Mouse (Mus musculus) gastrocnemius, postnatal 36 days (tissue): ENCODE data around the gene Yars2. TPM values are rescaled to one million over a fixed set of nuclear protein-coding genes. Genes with fewer than 3 reads are reported as not detected.

Experiments
- total RNA-seq, 2 experiments: library from RNA; stranded (reverse); gene quantifications; 2 replicates each; pipeline ENCODE4 v1.2.3; 2021

Yars2 gene
- total RNA-seq, 2 experiments from 2014 or later, result 18.9 to 19.3 TPM

Other genes with a start within 250 kb of the Yars2 start
- gene Pkp2, start 89.6 kb upstream of the Yars2 start, total RNA-seq, result 1 to 10 TPM; 2.1 to 2.4 TPM
- gene Dnm1l, start 56.0 kb downstream of the Yars2 start, total RNA-seq, result 10 to 100 TPM; 53.4 to 59.7 TPM